Mouse (Mus musculus): ENCODE measurements around the gene Clcf1.

Clcf1 gene

GRCm38 (mm10) chr19:4214071-4214770 lies at the start of gene Clcf1, which contains the start of gene AC109138.7:
Clcf1 (plus strand) TSS chr19:4214238.
AC109138.7 (plus strand) TSS chr19:4214357.
- DNase-seq: peak; percentile 70

DNA sequence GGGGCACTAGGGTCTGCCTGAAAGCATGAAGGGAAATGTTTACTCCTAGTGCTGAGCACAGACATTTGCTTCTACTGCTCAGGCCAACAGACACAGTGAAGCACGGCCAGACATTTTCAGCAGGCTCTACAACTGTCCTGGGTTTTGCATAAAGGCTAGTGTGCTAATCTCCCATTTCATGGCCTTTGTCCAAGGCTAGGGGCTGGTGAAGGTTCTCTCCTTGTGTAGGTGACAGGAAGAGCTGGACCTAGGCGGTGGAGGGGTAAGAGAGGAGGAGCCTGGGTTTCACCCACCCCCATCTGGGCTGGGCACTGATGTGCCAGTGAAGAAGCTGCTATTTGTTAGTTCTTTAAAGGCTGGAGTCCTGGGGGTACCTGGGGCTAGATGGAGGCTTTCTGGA lies 49.3 kb upstream of the Clcf1 start:
- no peak for DNase-seq

DNA sequence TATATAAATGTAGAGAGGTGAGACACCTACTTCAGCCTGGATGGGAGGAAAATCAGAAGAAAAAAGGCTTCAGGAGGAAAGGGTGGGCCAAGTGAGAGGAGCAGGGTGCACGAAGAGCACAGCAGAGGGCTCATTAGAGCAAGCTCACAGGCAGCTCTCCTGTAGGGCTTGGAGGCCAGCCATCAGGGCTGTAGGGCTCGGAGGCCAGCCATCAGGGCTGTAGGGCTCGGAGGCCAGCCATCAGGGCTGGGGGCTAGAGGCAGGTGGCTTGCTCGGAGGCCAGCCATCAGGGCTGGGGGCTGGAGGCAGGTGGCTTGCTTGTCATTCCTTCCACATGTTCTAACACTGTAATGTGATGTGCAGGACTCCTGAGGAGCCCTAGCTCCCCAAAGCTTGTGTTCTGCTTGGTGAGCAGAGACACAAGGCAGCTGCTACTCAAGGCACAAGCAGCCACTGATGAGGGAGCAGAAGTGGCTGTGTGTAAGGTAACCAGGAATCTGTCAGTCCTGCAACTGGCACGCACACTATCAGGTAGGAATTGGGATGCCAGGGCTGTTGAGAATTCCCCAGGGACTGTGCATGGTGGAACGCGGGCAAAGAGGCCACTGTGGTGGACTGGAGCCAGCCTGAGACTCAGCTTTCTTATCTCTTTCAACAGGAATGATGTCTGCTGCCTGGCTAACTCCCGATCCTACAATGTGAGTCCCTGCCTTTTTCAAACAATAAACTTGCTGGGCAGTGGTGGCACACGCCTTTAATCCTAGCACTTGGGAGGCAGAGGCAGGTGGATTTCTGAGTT lies 47.2 kb upstream of the Clcf1 start:
- DNase-seq: no peak

GRCm38 (mm10) chr19:4169378-4169784 lies 44.7 kb upstream of the Clcf1 start:
- peak; percentile 99 for DNase-seq

DNA sequence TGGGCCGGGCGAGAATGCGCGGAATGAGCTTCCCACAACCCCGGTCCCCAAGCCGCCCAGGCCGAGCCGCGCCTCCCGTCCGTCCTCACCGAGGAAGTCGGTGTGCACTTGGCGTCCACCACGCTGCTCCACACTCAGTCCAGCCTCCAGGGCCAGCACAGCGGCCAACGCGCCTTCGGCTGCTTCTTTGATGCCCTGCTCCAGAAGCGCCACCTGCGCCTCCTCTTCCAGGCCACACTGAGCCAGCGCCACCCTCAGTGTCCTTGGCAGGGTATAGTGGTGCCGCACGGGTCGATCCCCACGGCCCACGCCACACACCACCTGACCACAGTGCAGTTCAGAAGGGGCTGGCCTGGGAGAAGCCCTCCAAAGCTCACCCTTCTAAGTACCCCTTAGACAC lies 44.2 kb upstream of the Clcf1 start:
- DNase-seq: no peak

DNA sequence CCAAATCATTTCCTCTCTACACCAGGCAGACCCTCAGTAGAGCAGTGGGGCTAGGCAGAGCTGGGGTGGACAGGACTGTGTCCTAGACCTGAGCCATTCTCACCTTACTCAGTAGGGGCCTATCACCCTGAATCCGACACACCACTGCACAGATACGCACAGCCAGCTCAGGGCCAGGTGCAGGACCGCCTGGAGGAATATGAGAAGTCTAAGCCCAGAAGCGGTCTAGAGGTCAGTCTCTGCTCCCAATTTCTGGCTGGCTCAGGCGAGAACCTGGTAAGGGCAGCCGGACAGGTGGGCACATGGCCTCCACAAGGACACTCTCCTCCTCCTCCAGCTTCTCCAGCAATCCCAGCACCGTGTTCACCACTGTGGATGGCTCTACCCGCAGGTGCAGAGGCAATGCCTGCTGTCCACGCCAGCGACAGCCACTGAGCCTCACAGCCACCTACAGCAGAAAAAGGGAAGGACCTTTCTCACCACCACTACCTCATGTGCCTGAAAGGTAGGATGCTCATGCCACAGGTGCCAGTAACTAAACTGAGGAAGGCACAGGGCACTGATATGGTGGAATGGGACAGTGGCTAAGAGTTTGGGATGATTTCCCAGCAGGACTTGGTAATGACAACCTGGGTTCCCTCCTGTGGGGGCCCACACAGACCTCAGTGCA lies 43.2 kb upstream of the Clcf1 start:
- DNase-seq: no peak

DNA sequence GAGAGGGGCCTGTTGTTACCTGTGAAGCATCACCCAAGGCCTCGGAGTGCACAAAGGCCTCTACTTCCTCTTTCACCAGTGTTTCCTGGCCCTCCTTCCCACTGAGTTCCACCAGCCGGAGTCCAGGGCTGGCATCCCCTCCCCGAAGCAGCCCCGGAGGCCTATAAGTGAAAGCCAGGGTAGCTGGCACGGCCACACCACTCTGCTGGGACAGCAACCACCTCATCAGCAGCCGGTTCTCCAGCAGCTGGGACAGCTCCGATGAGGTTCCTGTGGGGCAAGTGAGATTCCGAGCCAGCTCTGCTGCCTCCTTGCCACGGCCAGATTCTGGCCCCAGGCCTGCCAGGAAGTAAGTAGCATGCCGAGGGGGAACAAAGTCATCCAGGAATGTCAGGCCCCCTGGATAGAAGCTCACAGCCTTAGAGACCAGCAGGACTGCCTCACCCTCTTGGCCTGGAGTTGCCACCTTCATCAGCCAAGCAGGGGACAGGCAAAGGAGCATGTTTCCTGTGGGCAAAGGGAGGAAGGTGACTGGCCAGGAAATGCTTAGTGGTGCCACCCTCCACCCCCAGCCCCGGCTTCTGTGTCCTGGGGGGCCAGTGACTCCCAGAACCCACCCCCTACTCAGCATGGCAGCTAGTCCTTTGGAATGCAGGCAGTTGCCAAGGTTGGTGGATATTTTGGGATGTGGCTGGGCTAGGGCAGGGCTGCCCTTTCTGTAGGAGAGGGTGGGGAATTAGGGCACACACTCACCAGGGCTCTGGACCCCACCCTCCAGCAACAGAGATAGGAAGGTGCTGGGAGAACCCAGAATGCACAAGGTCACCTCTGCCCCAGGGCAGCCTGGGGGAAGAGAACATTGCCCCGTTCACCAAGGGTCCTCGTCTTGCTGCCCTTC lies 42.4 kb upstream of the Clcf1 start:
- DNase-seq: no peak

- no peak for DNase-seq
These were observed 41.1 kb upstream of the Clcf1 start for GRCm38 (mm10) chr19:4172925-4173324.

GRCm38 (mm10) chr19:4175368-4175947 lies 38.6 kb upstream of the Clcf1 start, which contains the start of gene Carns1:
Carns1 (minus strand) TSS chr19:4175479.
- DNase-seq: no peak

DNA sequence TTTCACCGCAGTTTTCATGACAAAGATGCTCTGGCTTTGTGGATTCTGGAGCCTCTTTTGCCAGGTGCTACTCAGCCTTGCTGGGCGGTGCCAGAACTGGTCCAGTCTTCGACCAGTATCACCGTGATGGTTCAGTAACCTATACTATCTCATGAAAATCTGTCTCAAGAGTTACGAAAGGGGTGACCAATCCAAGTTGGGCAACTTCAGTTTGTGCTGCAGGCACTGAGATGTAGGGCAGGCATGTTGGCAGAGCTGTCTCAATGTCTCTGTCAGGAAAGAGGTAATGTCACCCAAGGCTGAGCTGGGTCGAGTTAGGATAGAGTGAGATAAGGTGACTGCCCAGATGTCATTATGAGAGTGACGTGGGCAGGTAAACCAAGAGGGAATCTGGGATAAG lies 33.6 kb upstream of the Clcf1 start:
- no peak for DNase-seq

- DNase-seq: peak; percentile 63
These were observed 32.1 kb upstream of the Clcf1 start for GRCm38 (mm10) chr19:4181892-4182291.

DNA sequence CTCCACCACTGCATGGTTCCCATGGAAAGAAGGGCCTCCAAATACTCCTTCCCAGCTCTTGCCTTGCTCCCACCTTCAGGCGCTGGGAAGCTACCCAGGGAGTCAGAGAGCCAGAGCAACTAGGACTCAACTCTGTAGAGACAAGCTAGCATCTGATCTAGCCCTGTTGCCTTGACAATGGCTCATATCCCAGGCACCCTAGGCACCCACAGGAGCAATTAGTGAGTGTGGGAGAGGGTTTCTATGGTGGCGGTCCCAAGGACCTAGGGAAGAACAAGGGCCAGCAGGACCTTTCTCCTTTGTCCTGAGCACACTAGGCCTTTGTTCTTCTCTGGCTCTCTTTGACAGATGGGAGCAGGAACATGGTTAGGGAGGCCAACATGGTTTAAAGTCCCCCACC lies 30.3 kb upstream of the Clcf1 start:
- DNase-seq: no peak

GRCm38 (mm10) chr19:4184976-4185975 lies 28.8 kb upstream of the Clcf1 start:
- DNase-seq: peak; percentile 87

- peak; percentile 17 for DNase-seq
These were observed 26.7 kb upstream of the Clcf1 start for GRCm38 (mm10) chr19:4187303-4187702.

DNA sequence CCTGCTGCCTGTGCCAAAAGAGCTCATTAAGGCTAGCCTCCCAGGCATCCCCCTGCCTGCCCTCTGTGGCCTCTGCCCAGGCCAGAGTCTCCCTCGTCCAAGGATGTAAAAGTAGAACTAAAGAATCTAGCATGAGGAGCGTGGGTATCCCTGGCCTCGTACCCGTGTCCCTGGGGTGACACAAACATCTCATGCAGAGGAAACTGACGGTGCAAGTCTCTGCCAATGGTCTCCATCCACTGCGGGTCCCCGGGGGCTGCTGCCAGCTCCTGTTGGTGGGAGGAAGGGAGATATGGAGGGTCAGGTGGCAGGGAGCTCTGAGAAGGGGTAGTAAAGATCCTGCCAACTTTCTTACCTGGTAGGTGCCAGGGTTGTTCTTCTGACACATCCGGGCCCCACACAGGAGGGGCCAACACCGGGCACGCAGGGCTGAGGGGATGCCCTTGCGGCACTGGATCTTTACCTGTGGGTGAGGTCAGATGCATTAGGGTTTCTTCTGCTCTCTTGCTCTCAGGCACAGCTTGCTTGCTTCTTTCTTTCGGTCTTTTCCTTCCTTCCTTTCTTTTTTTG lies 24.9 kb upstream of the Clcf1 start:
- DNase-seq: peak; percentile 43

DNA sequence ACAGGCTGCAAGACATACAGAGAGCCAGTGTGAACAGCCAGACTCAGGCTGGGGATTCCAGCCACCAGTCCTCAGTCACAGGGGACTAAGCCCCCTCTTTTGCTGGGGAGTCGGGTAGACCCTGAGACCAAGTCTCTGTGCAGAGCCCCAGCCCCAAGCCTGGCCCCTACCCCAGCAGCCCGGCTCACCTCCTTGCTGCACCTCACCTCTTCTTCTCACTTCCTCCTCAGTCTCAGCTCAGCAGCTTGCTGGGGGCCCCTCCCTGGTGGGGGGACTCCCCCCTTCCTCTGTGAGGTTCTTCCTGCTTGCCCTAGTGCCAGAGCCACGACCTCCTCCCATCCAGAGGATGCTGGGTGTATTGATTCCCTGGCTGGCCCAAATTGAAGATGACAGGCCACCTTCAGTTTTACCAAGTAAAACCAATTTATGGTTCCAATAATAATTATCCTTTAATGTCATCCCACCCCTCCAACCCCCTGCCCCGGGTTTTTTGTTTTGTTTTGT lies 23.2 kb upstream of the Clcf1 start, which contains the start of gene Tbc1d10c:
Tbc1d10c (minus strand) TSS at position 454 of the 504 bp plus-strand sequence.
- peak; percentile 87 for DNase-seq

GRCm38 (mm10) chr19:4191528-4192250 lies 22.3 kb upstream of the Clcf1 start, which contains the start of gene Ppp1ca:
Ppp1ca (plus strand) TSS chr19:4192065.
- peak; percentile 100 for DNase-seq

- no peak for DNase-seq
These were observed 21.6 kb upstream of the Clcf1 start for GRCm38 (mm10) chr19:4192251-4192985.

DNA sequence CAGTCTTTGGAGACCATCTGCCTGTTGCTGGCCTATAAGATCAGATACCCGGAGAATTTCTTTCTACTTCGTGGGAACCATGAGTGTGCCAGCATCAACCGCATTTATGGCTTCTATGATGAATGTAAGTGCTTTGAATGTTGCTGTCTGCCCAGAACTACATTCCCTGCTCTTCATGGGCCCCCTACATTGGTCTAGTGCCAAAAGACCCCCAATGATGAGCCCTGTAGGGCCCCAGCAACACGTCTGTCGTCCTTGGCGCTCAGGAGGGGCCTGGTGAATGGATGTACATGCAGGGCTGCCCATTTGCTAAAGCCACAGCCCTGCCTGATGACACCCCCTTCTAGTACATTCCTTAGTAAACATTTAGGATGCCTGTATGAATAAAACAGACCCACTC lies 20.9 kb upstream of the Clcf1 start:
- no peak for DNase-seq

Data from thymus, postnatal 4 days (tissue).